Mouse (Mus musculus): ENCODE measurements around the gene Hist1h3c. TPM values are rescaled to one million over a fixed set of nuclear protein-coding genes. Genes with fewer than 3 reads are reported as not detected.
"Not testable (repeated sequence)": the region's sequence is repeated elsewhere in the genome, so short reads cannot be mapped to it uniquely, and the experiment has no call there.

The Hist1h3c gene
- polyA plus RNA-seq (2012; rRNA removed): 2.3 TPM in 2 replicates

DNA sequence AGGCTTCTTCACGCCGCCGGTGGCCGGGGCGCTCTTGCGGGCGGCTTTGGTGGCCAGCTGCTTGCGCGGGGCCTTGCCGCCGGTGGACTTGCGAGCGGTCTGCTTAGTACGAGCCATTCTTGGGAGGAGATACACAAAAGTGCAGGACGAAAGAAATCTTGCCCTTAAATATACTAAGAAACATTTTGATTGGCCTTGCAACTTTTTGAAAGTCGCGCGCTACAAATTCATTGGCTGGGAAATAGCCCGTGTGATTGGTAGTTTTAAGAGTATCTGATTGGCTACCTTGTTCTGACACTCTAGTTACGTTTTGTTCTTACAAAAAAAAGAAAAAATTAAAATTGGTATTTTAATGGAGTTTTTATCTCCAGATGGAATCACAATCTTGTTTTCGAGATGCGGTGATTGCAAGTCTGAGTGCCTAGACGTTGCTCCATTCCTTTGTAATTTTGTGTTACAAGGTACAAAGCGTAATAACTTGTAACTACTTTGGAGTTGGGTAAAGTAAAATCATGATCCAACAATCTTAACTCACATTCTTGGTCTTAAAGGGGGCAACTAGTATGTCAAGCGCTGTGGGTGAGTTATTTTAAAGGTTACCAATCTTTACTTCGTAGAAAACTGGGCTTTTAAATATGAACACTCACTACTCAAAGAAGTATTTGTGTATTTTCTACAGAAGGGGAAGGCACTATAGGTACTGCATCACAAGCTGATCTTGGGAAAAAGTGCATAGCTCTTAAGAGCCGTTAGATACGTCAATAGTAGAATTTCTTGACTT, at the start of gene Hist1h3c:
TSS of gene Hist1h3c (minus strand) at position 222 of the 781 bp plus-strand sequence.
- no peaks in the 10 kb centered on the region for H3K36me3 ChIP-seq (ENCODE audit: control insufficient read depth, insufficient read depth, low read length)
- peak within 1 kb of the TSS; percentile 58 for H3K27ac ChIP-seq (ENCODE audit: control insufficient read depth, insufficient read depth, low read depth, low read length)
- peak within 1 kb of the TSS; percentile 37 for H3K4me3 ChIP-seq (ENCODE audit: control insufficient read depth, low read depth, low read length)
- TF ChIP-seq POLR2A (IDR thresholded peaks at IDR 0.05; ENCODE audit: control insufficient read depth, low read depth, low read length) (no peak), CTCF (IDR thresholded peaks at IDR 0.05; ENCODE audit: control insufficient read depth, insufficient read depth, insufficient replicate concordance, low read depth, low read length) (no peak)
- H3K4me1 ChIP-seq (ENCODE audit: control insufficient read depth, insufficient read depth, low read length): peaks cover 6% of the 10 kb centered on the region
- H3K27me3 ChIP-seq (ENCODE audit: control insufficient read depth, insufficient read depth, low read length): no peaks in the 10 kb centered on the region

DNA sequence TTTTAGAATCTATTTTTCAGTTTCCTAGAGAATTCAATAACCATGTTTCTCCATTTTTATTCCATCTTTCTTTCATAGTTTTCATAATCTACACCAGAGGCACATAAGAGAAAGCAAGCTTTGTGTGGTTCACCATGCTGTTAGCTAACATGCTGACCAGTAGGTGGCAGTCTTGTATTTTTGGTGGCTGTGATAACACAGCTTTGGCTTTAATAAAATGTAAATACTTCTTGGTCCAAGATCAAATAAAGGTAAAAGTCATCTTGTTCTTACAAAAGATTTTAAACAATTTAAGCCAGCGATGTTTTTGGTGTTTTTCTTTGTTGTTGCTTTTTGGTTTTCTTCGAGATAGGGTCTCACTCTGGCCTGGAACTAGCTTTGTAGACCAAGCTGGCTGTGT, 47.1 kb upstream of the Hist1h3c start:
- Histone ChIP-seq H3K36me3 (ENCODE audit: control insufficient read depth, insufficient read depth, low read length) (no peaks in the 10 kb centered on the region), H3K4me3 (ENCODE audit: control insufficient read depth, low read depth, low read length) (no peak overlapping the region), H3K27ac (ENCODE audit: control insufficient read depth, insufficient read depth, low read depth, low read length) (no peak overlapping the region), H3K4me1 (ENCODE audit: control insufficient read depth, insufficient read depth, low read length) (no peaks in the 10 kb centered on the region), H3K27me3 (ENCODE audit: control insufficient read depth, insufficient read depth, low read length) (no peaks in the 10 kb centered on the region)
- no peak; the same call in 1 of the 2 replicates for TF ChIP-seq CTCF (IDR thresholded peaks at IDR 0.05; ENCODE audit: control insufficient read depth, insufficient read depth, insufficient replicate concordance, low read depth, low read length)
- TF ChIP-seq POLR2A (IDR thresholded peaks at IDR 0.05; ENCODE audit: control insufficient read depth, low read depth, low read length): no peak

DNA sequence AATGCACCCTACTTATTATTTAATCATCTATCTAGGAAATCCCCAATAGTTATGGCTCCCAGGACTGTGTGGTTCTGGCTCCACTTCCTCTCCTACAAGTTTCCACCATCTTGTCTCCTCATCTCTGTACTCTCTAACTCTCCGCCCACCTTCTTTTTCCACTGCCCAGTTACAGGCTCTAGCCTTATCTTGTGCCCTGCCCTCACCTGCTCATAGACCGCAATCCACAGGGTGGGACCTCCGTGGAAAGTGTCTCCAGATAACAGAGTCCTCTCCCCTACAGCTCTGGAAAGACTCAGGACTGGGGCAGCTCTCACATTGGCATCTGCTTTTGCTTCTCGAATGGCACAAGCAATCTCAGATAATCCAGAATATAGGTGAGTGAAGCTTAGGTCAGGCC, 33.6 kb upstream of the Hist1h3c start:
- Histone ChIP-seq H3K27me3 (ENCODE audit: control insufficient read depth, insufficient read depth, low read length) (no peaks in the 10 kb centered on the region), H3K36me3 (ENCODE audit: control insufficient read depth, insufficient read depth, low read length) (no peaks in the 10 kb centered on the region), H3K4me3 (ENCODE audit: control insufficient read depth, low read depth, low read length) (no peak overlapping the region), H3K27ac (ENCODE audit: control insufficient read depth, insufficient read depth, low read depth, low read length) (no peak overlapping the region), H3K4me1 (ENCODE audit: control insufficient read depth, insufficient read depth, low read length) (no peaks in the 10 kb centered on the region; the same call in 1 of the 2 replicates)
- TF ChIP-seq CTCF (IDR thresholded peaks at IDR 0.05; ENCODE audit: control insufficient read depth, insufficient read depth, insufficient replicate concordance, low read depth, low read length) (no peak), POLR2A (IDR thresholded peaks at IDR 0.05; ENCODE audit: control insufficient read depth, low read depth, low read length) (no peak)

DNA sequence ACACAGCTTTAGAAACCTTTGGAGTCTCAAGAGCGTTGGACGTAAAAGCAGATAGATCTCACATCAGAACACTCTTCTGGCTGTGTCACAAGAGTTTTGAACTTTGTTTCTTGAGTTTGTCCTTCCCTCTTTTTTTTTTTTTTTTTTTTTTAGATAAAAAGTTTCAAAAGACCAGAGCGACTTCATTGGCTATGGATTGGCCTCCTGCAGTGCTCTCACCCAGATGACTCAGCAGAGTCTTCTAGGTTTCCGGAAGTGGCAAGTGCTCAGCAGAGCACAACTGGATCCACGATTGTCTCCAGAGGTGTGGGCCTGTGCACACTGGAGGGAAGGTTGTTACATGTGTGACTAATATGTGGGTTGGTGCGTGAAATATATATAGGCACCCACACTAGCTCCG, 32.9 kb upstream of the Hist1h3c start:
- no peaks in the 10 kb centered on the region for H3K27me3 ChIP-seq (ENCODE audit: control insufficient read depth, insufficient read depth, low read length)
- no peaks in the 10 kb centered on the region; the same call in 1 of the 2 replicates for H3K4me1 ChIP-seq (ENCODE audit: control insufficient read depth, insufficient read depth, low read length)
- H3K27ac ChIP-seq (ENCODE audit: control insufficient read depth, insufficient read depth, low read depth, low read length): no peak overlapping the region
- H3K4me3 ChIP-seq (ENCODE audit: control insufficient read depth, low read depth, low read length): peak overlapping the region; percentile 30
- H3K36me3 ChIP-seq (ENCODE audit: control insufficient read depth, insufficient read depth, low read length): no peaks in the 10 kb centered on the region
- TF ChIP-seq CTCF (IDR thresholded peaks at IDR 0.05; ENCODE audit: control insufficient read depth, insufficient read depth, insufficient replicate concordance, low read depth, low read length) (no peak), POLR2A (IDR thresholded peaks at IDR 0.05; ENCODE audit: control insufficient read depth, low read depth, low read length) (no peak)

DNA sequence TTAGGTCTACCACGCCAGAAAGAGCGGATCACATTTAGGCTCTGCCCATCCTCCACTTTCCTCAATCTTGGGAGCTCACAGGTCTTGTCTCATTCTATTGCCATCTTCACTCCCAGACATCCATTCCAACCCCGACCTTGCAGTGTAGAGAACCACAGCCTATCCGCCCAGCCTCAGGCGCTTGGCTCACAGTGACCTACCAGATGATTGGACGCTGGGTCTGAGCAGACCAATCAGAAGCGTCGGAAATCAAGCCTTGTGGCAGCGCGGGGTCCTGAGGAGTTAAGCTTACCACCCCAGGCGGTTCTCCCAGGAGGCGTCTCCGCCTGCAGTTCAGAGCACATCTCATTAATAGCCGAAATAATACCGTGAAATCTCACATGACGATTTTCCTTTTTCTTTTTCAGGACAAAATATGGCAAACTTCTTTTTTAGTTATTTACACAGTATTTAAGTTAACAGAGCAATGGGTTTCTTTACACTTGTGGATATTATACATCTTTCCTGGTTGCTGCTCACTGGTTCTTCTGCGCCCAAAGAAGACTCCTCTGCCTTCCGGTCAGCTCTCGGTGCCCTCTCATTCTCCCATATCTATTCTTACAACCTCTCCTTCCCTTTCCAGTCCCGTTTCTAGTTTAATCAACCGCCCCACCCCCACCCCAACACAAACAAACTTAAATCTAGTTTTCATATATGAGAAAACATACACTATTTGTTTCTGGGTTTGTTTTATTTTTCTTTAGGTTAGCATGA, 27.3 kb upstream of the Hist1h3c start:
- H3K36me3 ChIP-seq (ENCODE audit: control insufficient read depth, insufficient read depth, low read length): no peaks in the 10 kb centered on the region
- H3K27ac ChIP-seq (ENCODE audit: control insufficient read depth, insufficient read depth, low read depth, low read length): 0 out of 2 replicates have a peak overlapping the region, but pooled peaks have one; percentile 18
- peak overlapping the region; percentile 40; the same call in 1 of the 2 replicates for H3K4me3 ChIP-seq (ENCODE audit: control insufficient read depth, low read depth, low read length)
- no peaks in the 10 kb centered on the region for H3K27me3 ChIP-seq (ENCODE audit: control insufficient read depth, insufficient read depth, low read length)
- H3K4me1 ChIP-seq (ENCODE audit: control insufficient read depth, insufficient read depth, low read length): peaks cover 9% of the 10 kb centered on the region
- TF ChIP-seq POLR2A (IDR thresholded peaks at IDR 0.05; ENCODE audit: control insufficient read depth, low read depth, low read length) (no peak), CTCF (IDR thresholded peaks at IDR 0.05; ENCODE audit: control insufficient read depth, insufficient read depth, insufficient replicate concordance, low read depth, low read length) (no peak)

DNA sequence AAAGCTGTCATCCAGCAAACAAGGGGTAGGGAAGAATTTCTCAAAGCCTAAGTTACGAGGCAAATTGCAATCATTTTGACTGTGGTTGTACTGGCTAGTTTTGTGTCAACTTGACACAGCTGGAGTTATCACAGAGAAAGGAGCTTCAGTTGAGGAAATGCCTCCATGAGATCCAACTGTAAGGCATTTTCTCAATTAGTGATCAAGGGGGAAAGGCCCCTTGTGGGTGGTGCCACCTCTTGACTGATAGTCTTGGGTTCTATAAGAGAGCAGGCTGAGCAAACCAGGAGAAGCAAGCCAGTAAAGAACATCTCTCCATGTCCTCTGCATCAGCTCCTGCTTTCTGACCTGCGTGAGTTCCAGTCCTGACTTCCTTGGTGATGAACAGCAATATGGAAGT, 24.2 kb upstream of the Hist1h3c start, which contains the start of gene Trim38:
TSS of gene Trim38 (plus strand) at position 301 of the 400 bp plus-strand sequence.
- H3K4me3 ChIP-seq (ENCODE audit: control insufficient read depth, low read depth, low read length); H3K27ac ChIP-seq (ENCODE audit: control insufficient read depth, insufficient read depth, low read depth, low read length); H3K27me3 ChIP-seq (ENCODE audit: control insufficient read depth, insufficient read depth, low read length); H3K36me3 ChIP-seq (ENCODE audit: control insufficient read depth, insufficient read depth, low read length): not testable (repeated sequence)
- H3K4me1 ChIP-seq (ENCODE audit: control insufficient read depth, insufficient read depth, low read length): peaks cover 14% of the 10 kb centered on the region

DNA sequence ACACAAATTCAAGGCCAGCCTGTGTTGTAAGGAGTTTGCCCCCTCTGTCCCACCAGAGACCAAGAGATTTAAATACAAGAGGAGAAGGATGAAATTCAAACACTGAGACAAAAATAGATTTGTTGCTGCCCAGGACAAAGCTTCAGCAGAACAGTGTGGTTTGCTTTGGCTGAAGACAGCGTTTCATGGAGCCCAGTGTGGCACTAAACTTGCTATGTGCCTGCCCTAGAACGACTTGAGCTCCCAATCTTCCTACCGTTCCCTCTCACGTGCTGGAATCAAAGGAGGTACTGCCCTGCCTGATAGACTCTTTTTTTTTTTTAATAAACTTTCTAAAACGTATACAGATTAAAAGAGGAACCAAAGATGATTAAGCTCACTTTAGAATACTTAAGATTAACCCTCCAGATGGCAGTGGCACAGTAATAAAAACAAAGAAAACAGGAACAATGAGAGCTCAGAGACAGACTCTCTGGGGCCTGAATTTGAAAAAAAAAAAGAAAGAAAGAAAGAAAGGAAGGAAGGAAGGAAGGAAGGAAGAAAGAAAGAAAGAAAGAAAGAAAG, 23.5 kb upstream of the Hist1h3c start:
- Histone ChIP-seq H3K27ac (ENCODE audit: control insufficient read depth, insufficient read depth, low read depth, low read length) (no peak overlapping the region), H3K4me1 (ENCODE audit: control insufficient read depth, insufficient read depth, low read length) (peaks cover 16% of the 10 kb centered on the region), H3K27me3 (ENCODE audit: control insufficient read depth, insufficient read depth, low read length) (no peaks in the 10 kb centered on the region), H3K4me3 (ENCODE audit: control insufficient read depth, low read depth, low read length) (no peak overlapping the region), H3K36me3 (ENCODE audit: control insufficient read depth, insufficient read depth, low read length) (no peaks in the 10 kb centered on the region)
- TF ChIP-seq POLR2A (IDR thresholded peaks at IDR 0.05; ENCODE audit: control insufficient read depth, low read depth, low read length): no peak

Data from testis, adult 2 months (tissue).